Mouse (Mus musculus): Measurements from ENCODE around the gene H1f0.

DNA sequence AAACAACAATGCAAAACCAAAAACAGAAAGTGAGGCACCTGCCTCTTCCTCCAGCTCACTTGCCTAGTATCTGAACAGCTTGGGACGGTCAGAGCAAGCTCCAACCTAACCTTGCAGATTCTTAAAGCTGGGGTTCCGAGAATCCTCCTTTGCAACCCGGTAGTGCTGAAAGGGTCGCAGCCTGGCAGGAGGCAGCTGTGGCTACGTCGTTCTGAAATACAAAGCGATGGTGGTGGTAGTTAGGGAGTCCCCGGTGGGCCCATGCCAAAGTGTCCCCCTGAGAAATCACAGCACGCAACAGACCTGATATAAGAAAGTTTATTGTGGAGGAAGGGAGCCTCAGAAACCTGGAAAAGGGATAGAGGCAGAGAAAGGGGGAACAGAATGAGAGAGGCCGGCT, 10.1 kb downstream of the H1f0 start:
- TF ChIP-seq CTCF (IDR thresholded peaks at IDR 0.05; ENCODE audit: low read depth) (no peak), EP300 (IDR thresholded peaks at IDR 0.05; ENCODE audit: low read depth) (no peak)
